Mouse (Mus musculus) adrenal gland, adult 10 weeks (tissue): ENCODE data around the gene Olfr1197. TPM values are rescaled to one million over a fixed set of nuclear protein-coding genes. Genes with fewer than 3 reads are reported as not detected.

Experiments used
- polyA plus RNA-seq: library from polyadenylated mRNA; stranded (reverse); fragments of 350-450 nt; fragmentation: Illumina TruSeq; extraction: RNeasy Lipid Tissue Mini Kit (QIAGEN cat#74804); gene quantifications from one replicate; pipeline ENCODE4 v1.2.3, GENCODE M21; 2014; ENCODE audit warnings: low read depth, low replicate concordance

The Olfr1197 gene
- not detected for polyA plus RNA-seq

GRCm38 (mm10) chr2:88732266-88732665 is at the start of gene Olfr1197:
Gene Olfr1197, minus strand, starts transcription at chr2:88732366.

DNA sequence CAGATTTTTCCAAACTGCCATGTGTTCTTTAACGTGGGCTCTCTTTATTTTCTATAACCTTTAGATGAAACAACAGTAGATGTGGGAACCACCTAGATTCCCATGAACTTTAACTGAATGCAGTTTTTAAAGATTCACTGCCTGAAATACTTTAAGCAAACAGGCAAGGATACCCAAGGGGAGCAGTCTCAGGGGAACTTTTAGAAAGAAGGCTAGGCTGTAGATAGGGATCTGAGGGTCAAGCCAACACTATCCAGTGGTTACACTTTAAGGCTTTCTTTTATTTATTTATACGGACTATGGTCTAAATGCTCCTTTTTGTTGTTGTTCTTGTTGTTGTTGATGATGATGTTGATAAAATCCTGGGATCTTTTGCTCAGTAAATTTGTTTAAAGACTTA is 38.2 kb upstream of the Olfr1197 start, which contains the start of gene Olfr1200:
Gene Olfr1200 (minus strand): TSS at position 101 of the 400 bp plus-strand sequence.

DNA sequence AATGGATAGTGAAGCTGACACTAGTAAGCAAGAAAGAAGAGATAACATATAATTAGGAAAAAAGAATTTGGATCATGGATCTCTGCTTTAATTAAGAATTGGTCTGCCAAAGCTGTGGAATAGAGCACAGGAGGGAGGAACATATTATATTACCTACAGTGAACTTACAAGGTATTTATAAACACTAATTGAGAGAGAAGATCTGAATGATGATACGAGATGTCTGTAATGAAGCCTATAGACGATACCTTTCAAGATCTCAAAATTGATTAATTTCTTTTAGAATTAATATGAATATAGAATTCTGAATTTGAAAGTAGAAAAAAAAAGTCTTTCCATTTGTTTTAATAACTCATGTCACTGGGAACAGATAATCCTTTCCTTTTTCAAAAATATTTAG is 28.2 kb upstream of the Olfr1197 start, which contains the start of gene Olfr1199:
Gene Olfr1199 (minus strand): TSS at position 101 of the 400 bp plus-strand sequence.

GRCm38 (mm10) chr2:88751270-88751669 is 19.1 kb upstream of the Olfr1197 start, which contains the start of gene Olfr1198:
Gene Olfr1198, minus strand, starts transcription at chr2:88751370.

GRCm38 (mm10) chr2:88704497-88704896 is 27.7 kb downstream of the Olfr1197 start, which contains the start of gene Olfr1196:
Gene Olfr1196, minus strand, starts transcription at chr2:88704597.

GRCm38 (mm10) chr2:88689087-88689486 is 43.1 kb downstream of the Olfr1197 start, which contains the start of gene Olfr1195:
Gene Olfr1195, minus strand, starts transcription at chr2:88689187.

Other genes starting within 250 kb of the Olfr1197 start
- gene Olfr1184, start 248.8 kb downstream of the Olfr1197 start, polyA plus RNA-seq: not detected
- gene Olfr1185-ps1, start 239.0 kb downstream of the Olfr1197 start, polyA plus RNA-seq: not detected
- not detected for gene Olfr1186, start 213.8 kb downstream of the Olfr1197 start, polyA plus RNA-seq
- gene Olfr1188, start 175.4 kb downstream of the Olfr1197 start, polyA plus RNA-seq: not detected
- gene Olfr1189, start 145.9 kb downstream of the Olfr1197 start, polyA plus RNA-seq: not detected
- not detected for gene Olfr1191-ps1, start 91.8 kb downstream of the Olfr1197 start, polyA plus RNA-seq
- not detected for gene Olfr1192-ps1, start 83.9 kb downstream of the Olfr1197 start, polyA plus RNA-seq
- not detected for gene Olfr1193, start 56.7 kb downstream of the Olfr1197 start, polyA plus RNA-seq
- not detected for gene Olfr1195, start 43.2 kb downstream of the Olfr1197 start, polyA plus RNA-seq
- not detected for gene Olfr1196, start 27.8 kb downstream of the Olfr1197 start, polyA plus RNA-seq
- not detected for gene Olfr1198, start 19.0 kb upstream of the Olfr1197 start, polyA plus RNA-seq
- not detected for gene Olfr1199, start 28.1 kb upstream of the Olfr1197 start, polyA plus RNA-seq
- not detected for gene Olfr1200, start 38.1 kb upstream of the Olfr1197 start, polyA plus RNA-seq
- gene Olfr1201, start 60.7 kb upstream of the Olfr1197 start, polyA plus RNA-seq: not detected
- gene Olfr1202, start 82.1 kb upstream of the Olfr1197 start, polyA plus RNA-seq: not detected
- not detected for gene Olfr1205, start 97.4 kb upstream of the Olfr1197 start, polyA plus RNA-seq
- not detected for gene Olfr1204, start 116.9 kb upstream of the Olfr1197 start, polyA plus RNA-seq
- not detected for gene Olfr1206, start 130.9 kb upstream of the Olfr1197 start, polyA plus RNA-seq
- gene Olfr1208, start 169.9 kb upstream of the Olfr1197 start, polyA plus RNA-seq: not detected
- gene Olfr1209, start 182.8 kb upstream of the Olfr1197 start, polyA plus RNA-seq: not detected
- not detected for gene Olfr1211, start 205.7 kb upstream of the Olfr1197 start, polyA plus RNA-seq
- not detected for gene Olfr1212, start 221.6 kb upstream of the Olfr1197 start, polyA plus RNA-seq
- not detected for gene Gm13762, start 247.9 kb upstream of the Olfr1197 start, polyA plus RNA-seq